Mouse (Mus musculus) kidney, embryonic 14.5 days (tissue): ENCODE results near the gene Il4i1. TPM values are rescaled to one million over a fixed set of nuclear protein-coding genes. Genes with fewer than 3 reads are reported as not detected.
A peak's percentile ranks its signal among the peaks of the same experiment; 100 is the strongest.

Experiments
- ATAC-seq: fragments of 200-750 bp; cut with Nextera tagmentation; 2 replicates; pipeline ENCODE4 v1.8.0; 2017; ENCODE audit warnings: moderate number of reproducible peaks, mild to moderate bottlenecking, moderate TSS enrichment, moderate library complexity; ENCODE audit not compliant: low FRiP score, low TSS enrichment
- H3K27ac ChIP-seq: fragments of 300-500 bp; sonication (generic); 2 replicates; pipeline ENCODE4 v1.5.1; 2014; ENCODE audit warnings: low read depth, mild to moderate bottlenecking, low read length, moderate library complexity, mixed read lengths
- H3K27me3 ChIP-seq: fragments of 300-500 bp; sonication (generic); 2 replicates; pipeline ENCODE4 v1.6.1; 2014; ENCODE audit warnings: mild to moderate bottlenecking, low read length; ENCODE audit not compliant: control insufficient read depth, insufficient read depth
- H3K36me3 ChIP-seq: fragments of 300-500 bp; sonication (generic); 2 replicates; pipeline ENCODE4 v1.6.1; 2014; ENCODE audit warnings: low read length, mixed read lengths; ENCODE audit not compliant: control insufficient read depth, insufficient read depth
- H3K4me1 ChIP-seq: fragments of 300-500 bp; sonication (generic); 2 replicates; pipeline ENCODE4 v1.6.1; 2014; ENCODE audit warnings: low read length, mixed read lengths; ENCODE audit not compliant: control insufficient read depth, insufficient read depth
- H3K4me2 ChIP-seq: fragments of 300-500 bp; sonication (generic); replicated peaks from 2 replicates; pipeline ENCODE4 v1.6.1; 2014; ENCODE audit warnings: low read depth, mild to moderate bottlenecking, low read length
- H3K4me3 ChIP-seq: fragments of 300-500 bp; sonication (generic); 2 replicates; pipeline ENCODE4 v1.5.1; 2014; ENCODE audit warnings: mild to moderate bottlenecking, low read length
- H3K9ac ChIP-seq: fragments of 300-500 bp; sonication (generic); 2 replicates; pipeline ENCODE4 v1.6.1; 2014; ENCODE audit warnings: low read depth, mild to moderate bottlenecking, low read length, moderate library complexity
- H3K9me3 ChIP-seq: fragments of 300-500 bp; sonication (generic); 2 replicates; pipeline ENCODE4 v1.6.1; 2016; ENCODE audit warnings: low read length; ENCODE audit not compliant: control insufficient read depth
- WGBS: fragments of 180-500 bp; shearing (Covaris S2); extraction: QIAGEN DNeasy Blood & Tissue Kit; methylation state at CpG from one replicate; pipeline ENCODE4 v1.1.7; 2014; 5-methylcytosine and 5-hydroxymethylcytosine counted together
- polyA plus RNA-seq: library from polyadenylated mRNA; unstranded; fragments of >200 nt; fragmentation: Nextera tagmentation; extraction: Ambion mirVana; gene quantifications from 2 replicates; pipeline ENCODE4 v1.2.1, GENCODE M21; 2014

Gene Il4i1
- polyA plus RNA-seq, 1 experiment from 2014 or later, result 2.0 TPM

GRCm38 (mm10) chr7:44839171-44839490 lies 22.9 kb downstream of the Il4i1 start:
- H3K4me1 ChIP-seq, result peaks cover 16% of the 10 kb centered on the region; the same call in 1 of the 2 replicates
- no peak for ATAC-seq
- peak overlapping the region; percentile 26; the same call in 1 of the 2 replicates for H3K4me3 ChIP-seq
- H3K4me2 ChIP-seq, result peak overlapping the region; percentile 50
- H3K9me3 ChIP-seq, result no peaks in the 10 kb centered on the region
- 22% methylated on average over 11 of the region's 11 CpGs for WGBS
- H3K27me3 ChIP-seq, result 0 out of 2 replicates have a peak, but pooled peaks cover 4% of the 10 kb centered on the region
- H3K36me3 ChIP-seq, result peaks cover 31% of the 10 kb centered on the region
- peak overlapping the region; percentile 46; the same call in 1 of the 2 replicates for H3K9ac ChIP-seq
- no peak overlapping the region for H3K27ac ChIP-seq

- Histone ChIP-seq H3K4me2 (peak overlapping the region; percentile 50), H3K27me3 (0 out of 2 replicates have a peak, but pooled peaks cover 4% of the 10 kb centered on the region), H3K4me1 (peaks cover 16% of the 10 kb centered on the region; the same call in 1 of the 2 replicates), H3K36me3 (peaks cover 36% of the 10 kb centered on the region), H3K27ac (no peak overlapping the region), H3K9me3 (no peaks in the 10 kb centered on the region), H3K9ac (peak overlapping the region; percentile 46; the same call in 1 of the 2 replicates), H3K4me3 (peak overlapping the region; percentile 26)
- 2% methylated on average over 58 of the region's 58 CpGs for WGBS
- ATAC-seq, result peak; percentile 62
Measured at GRCm38 (mm10) chr7:44839491-44840191, 23.5 kb downstream of the Il4i1 start.

- H3K36me3 ChIP-seq, result peaks cover 44% of the 10 kb centered on the region
- ATAC-seq, result no peak
- peaks cover 16% of the 10 kb centered on the region; the same call in 1 of the 2 replicates for H3K4me1 ChIP-seq
- no peak overlapping the region for H3K27ac ChIP-seq
- H3K4me3 ChIP-seq, result no peak overlapping the region
- no peaks in the 10 kb centered on the region for H3K9me3 ChIP-seq
- H3K4me2 ChIP-seq, result peak overlapping the region; percentile 50; the same call in 1 of the 2 replicates
- WGBS, result 58% methylated on average over 14 of the region's 14 CpGs
- H3K27me3 ChIP-seq, result 0 out of 2 replicates have a peak, but pooled peaks cover 4% of the 10 kb centered on the region
- H3K9ac ChIP-seq, result no peak overlapping the region
Measured at GRCm38 (mm10) chr7:44840426-44840825, 24.2 kb downstream of the Il4i1 start.

GRCm38 (mm10) chr7:44841825-44842463 lies 25.8 kb downstream of the Il4i1 start:
- ATAC-seq, result no peak
- Histone ChIP-seq H3K27me3 (0 out of 2 replicates have a peak, but pooled peaks cover 4% of the 10 kb centered on the region), H3K4me2 (no peak overlapping the region), H3K36me3 (peaks cover 58% of the 10 kb centered on the region), H3K27ac (no peak overlapping the region), H3K4me1 (peaks cover 10% of the 10 kb centered on the region; the same call in 1 of the 2 replicates), H3K9ac (no peak overlapping the region), H3K4me3 (no peak overlapping the region), H3K9me3 (no peaks in the 10 kb centered on the region)
- 94% methylated on average over 8 of the region's 8 CpGs for WGBS

GRCm38 (mm10) chr7:44845006-44845405 lies 28.8 kb downstream of the Il4i1 start:
- H3K4me2 ChIP-seq, result no peak overlapping the region

GRCm38 (mm10) chr7:44846804-44847203 lies 30.6 kb downstream of the Il4i1 start:
- no peaks in the 10 kb centered on the region for H3K9me3 ChIP-seq
- H3K4me1 ChIP-seq, result peaks cover 10% of the 10 kb centered on the region
- no peaks in the 10 kb centered on the region for H3K27me3 ChIP-seq
- no peak overlapping the region for H3K4me2 ChIP-seq
- H3K36me3 ChIP-seq, result peaks cover 53% of the 10 kb centered on the region
- no peak for ATAC-seq
- H3K27ac ChIP-seq, result no peak overlapping the region
- no peak overlapping the region for H3K4me3 ChIP-seq
- 89% methylated on average over 7 of the region's 7 CpGs for WGBS
- no peak overlapping the region for H3K9ac ChIP-seq

More at GRCm38 (mm10) chr7:44845006-44845405, 28.8 kb downstream of the Il4i1 start:
- H3K9me3 ChIP-seq, result no peaks in the 10 kb centered on the region
- peaks cover 58% of the 10 kb centered on the region for H3K36me3 ChIP-seq
- 93% methylated on average over 10 of the region's 10 CpGs for whole genome bisulfite sequencing
- no peak overlapping the region for H3K27ac ChIP-seq
- ATAC-seq, result no peak
- peaks cover 4% of the 10 kb centered on the region; the same call in 1 of the 2 replicates for H3K4me1 ChIP-seq
- no peak overlapping the region for H3K4me3 ChIP-seq
- H3K9ac ChIP-seq, result no peak overlapping the region
- 0 out of 2 replicates have a peak, but pooled peaks cover 4% of the 10 kb centered on the region for H3K27me3 ChIP-seq

GRCm38 (mm10) chr7:44847772-44848171 lies 31.6 kb downstream of the Il4i1 start:
- Histone ChIP-seq H3K9me3 (no peaks in the 10 kb centered on the region), H3K9ac (peak overlapping the region; percentile 80; the same call in 1 of the 2 replicates), H3K4me2 (peak overlapping the region; percentile 67), H3K4me1 (peaks cover 10% of the 10 kb centered on the region), H3K27ac (no peak overlapping the region), H3K36me3 (peaks cover 50% of the 10 kb centered on the region), H3K4me3 (peak overlapping the region; percentile 70), H3K27me3 (no peaks in the 10 kb centered on the region)
- 70% methylated on average over 5 of the region's 5 CpGs for WGBS
- ATAC-seq, result no peak

- peak within 1 kb of the TSS; percentile 97 for H3K27ac ChIP-seq
- H3K4me2 ChIP-seq, result peak within 1 kb of the TSS; percentile 67
- peaks cover 47% of the 10 kb centered on the region for H3K36me3 ChIP-seq
- H3K4me1 ChIP-seq, result peaks cover 13% of the 10 kb centered on the region
- H3K9me3 ChIP-seq, result no peaks in the 10 kb centered on the region
- peak within 1 kb of the TSS; percentile 70 for H3K4me3 ChIP-seq
- H3K9ac ChIP-seq, result peak within 1 kb of the TSS; percentile 80
- under 1% methylated on average over 54 of the region's 54 CpGs for WGBS
- ATAC-seq, result peak; percentile 84
- H3K27me3 ChIP-seq, result no peaks in the 10 kb centered on the region
Measured at GRCm38 (mm10) chr7:44848561-44849415, 32.6 kb downstream of the Il4i1 start, which contains the start of the genes Akt1s1 and Tbc1d17. TSS of gene Akt1s1 (plus strand) at chr7:44848991. TSS of gene Tbc1d17 (minus strand) at chr7:44849079.
